Mouse (Mus musculus): ENCODE data around the gene Ifnk.

DNA sequence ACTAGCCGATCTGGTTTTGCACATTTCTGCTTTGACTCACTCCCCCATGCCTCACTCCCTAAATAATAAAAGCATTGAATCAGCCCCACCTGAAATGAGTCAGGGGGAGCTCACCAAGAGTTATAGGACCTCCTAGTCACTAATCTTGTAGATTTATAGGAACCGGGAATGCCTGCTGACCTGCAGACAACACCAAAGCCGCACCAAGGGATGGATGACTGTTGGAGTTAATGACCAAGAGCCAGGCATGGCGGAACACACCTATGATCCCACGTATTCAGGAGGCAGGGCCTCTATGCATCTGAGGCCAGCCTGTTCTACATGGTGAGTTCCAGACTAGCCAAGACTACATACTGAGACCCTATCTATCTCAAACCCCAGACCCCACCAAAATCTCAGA lies 28.8 kb upstream of the Ifnk start:
- TF ChIP-seq CTCF (conservative IDR thresholded peaks at IDR 0.05; ENCODE audit: low read length), result no peak
- no peak for TF ChIP-seq NANOG (IDR thresholded peaks at IDR 0.05; ENCODE audit: borderline replicate concordance, low read length)
- no peak for TF ChIP-seq POU5F1 (IDR thresholded peaks at IDR 0.05; ENCODE audit: borderline replicate concordance, low read length)
